Mouse (Mus musculus): ENCODE measurements at regions not wholly inside any gene's neighbourhood (a gene's known extent, or its start where the extent isn't known, plus 50 kb on each side); places are given as distances from the start of the nearest gene placed in this dataset.
"Not testable (repeated sequence)": the region's sequence is repeated elsewhere in the genome, so short reads cannot be mapped to it uniquely, and the experiment has no call there.

- intact Hi-C loops (cut with DNase I) = not testable (repeated sequence)
These were observed 175.2 kb downstream of the Diras2 start for GRCm38 (mm10) chr13:52355921-52356320.

DNA sequence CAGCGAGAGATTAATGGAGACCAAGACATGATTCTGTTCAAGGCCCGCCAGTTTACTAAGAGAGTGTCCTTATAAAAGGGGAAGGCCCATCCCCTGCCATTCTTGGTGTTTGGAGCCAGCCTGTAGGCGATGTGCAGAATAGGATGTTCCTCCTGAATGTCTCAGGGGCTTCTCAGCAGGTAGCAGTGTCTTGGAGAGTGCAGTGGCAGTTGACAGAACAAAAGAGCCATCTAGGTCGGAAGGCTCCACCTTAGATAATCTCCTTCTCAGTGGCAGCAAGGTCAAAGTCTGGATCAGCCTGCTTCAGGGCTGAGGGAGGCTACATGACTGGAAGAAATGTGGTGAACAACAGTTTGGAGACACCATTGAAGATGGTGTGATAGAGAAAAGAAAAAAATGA, 171.7 kb downstream of the Diras2 start:
- intact Hi-C loops (cut with DNase I) = not testable (repeated sequence)

DNA sequence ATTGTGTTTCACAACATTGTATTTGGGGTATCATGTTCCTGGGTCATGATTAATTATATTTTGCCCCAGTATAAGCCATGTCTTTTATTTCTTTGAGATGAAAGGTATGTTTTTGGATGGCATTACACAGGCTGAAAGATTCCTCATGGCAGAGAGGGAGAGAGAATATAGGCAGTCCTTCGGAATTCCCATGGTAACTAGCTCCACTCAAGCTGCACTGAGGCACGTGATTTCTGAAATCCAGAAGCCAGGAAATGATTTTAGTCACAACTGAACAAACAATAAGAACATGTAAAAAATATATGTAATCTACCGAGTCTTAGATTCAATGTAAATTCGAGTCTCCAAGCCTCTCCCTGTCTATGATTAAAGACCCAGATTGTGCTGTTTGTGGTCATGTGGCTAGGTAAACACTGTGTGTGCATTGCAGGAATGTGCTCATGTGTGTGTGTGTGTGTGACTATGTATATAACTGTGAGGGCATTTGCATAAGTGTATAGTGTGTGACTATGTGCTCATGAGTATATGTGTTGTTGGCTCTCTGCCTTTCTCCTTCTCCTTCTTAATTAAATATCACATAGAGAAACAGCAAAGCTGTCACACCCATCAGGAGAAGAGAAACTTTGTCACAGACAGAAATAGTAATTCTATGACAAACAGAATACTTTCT, 169.8 kb downstream of the Diras2 start:
- intact Hi-C loops (cut with DNase I) = no loop called here

GRCm38 (mm10) chr13:52362266-52362665, 168.8 kb downstream of the Diras2 start:
- intact Hi-C loops (cut with DNase I) = no loop called here

GRCm38 (mm10) chr13:52369851-52370250, 161.2 kb downstream of the Diras2 start:
- intact Hi-C loops (cut with DNase I) = no loop called here

DNA sequence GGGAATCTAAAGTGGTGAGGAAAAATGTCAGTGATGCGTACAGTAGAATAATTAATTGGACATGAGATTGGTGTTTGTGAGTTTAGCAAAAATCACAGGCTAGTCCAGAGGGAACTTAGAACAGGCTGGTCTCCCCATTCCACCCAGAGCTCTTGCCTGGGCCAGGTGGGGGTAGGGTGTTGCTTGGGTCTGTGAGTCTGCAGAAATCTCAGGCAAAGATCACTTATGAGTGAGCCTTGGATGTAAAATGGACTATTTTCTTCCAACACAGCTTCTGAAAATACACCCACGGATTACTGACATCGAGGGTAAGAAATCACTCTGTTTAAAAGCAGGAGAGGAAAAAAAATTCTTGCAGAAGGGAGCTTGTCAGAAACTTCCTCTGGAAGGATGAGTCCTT, 159.1 kb downstream of the Diras2 start:
- intact Hi-C loops (cut with DNase I) = no loop called here

- intact Hi-C loops (cut with DNase I) = no loop called here
These were observed 156.3 kb downstream of the Diras2 start for GRCm38 (mm10) chr13:52374781-52375180.

DNA sequence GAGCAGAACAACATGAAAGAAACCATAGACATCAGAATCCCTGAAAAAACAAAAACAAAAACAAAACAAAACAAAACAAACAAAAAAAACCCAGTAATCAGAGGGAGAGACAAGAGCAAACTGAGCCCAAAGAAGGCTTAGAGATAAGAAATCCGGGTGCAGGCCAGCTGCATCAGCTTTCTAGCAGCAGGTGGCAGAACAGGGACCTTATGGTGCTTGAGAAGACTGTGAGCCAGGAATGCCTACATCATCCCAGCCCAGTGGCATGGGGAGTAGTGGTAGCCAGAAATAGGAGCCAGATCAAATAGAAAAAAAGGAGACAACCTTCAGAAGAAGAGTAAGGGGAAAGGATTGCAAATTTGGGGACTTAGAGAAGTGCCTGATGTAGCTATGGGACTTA, 152.8 kb downstream of the Diras2 start:
- intact Hi-C loops (cut with DNase I) = no loop called here

- intact Hi-C loops (cut with DNase I) = no loop called here
These were observed 141.8 kb downstream of the Diras2 start for GRCm38 (mm10) chr13:52389271-52389670.

DNA sequence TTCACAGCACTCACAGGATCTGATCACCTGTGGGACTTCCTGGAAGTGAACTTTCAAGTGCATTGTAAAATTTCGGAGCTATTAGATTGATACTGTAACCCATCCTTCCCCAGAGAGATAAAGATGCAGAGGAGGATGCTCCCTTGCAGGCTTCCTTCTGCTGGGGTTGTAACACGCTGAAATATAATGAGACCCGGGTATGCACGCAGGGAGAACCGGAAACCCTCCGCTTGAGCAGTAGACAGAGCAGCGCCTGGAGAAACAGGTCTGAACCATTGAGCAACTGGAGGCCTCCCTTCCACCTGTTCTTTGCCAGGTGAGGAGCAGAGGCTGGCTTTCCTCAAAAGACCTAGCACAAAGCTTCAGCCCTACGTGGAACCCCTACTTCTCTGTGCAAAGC, 135.3 kb downstream of the Diras2 start:
- intact Hi-C loops (cut with DNase I) = no loop called here

DNA sequence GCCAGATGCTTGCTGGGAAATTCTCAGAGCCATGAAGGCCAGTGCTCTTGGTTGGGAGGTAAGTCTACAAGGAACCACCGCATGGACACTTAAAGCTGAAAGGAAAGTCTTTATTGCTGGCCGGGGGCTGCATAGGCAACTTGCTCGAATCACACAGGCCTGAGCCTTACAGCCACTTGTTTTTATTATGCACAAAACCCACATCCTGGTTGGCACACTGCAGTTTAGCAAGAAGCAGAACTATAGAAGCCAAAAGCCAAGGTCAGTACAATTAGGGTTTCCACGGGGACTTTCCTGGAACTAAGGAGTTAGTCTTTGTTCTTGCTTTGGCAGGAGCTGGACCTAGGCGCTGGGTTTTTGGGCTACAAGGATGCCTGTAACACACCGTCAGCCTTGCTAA, 132.7 kb downstream of the Diras2 start:
- intact Hi-C loops (cut with DNase I) = no loop called here

DNA sequence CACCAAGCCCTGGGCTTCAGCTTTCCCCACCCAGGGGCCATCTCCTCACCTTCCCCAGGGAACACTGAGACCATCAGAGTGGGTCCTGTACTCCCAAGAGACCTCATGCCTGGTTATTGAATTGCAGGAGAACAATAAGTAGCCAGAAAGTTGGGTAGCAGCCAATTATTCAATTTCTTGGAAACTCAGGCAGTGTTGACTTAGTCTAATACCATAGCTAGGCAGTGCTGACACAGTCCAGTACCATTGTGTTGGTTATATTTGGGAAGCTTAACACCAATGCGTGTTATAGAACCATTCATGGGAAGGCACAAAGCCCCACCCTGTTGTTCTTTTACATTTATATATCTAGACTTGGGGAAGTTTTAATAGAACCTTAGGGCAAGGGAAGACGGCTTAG, 131.9 kb downstream of the Diras2 start:
- intact Hi-C loops (cut with DNase I) = no loop called here

DNA sequence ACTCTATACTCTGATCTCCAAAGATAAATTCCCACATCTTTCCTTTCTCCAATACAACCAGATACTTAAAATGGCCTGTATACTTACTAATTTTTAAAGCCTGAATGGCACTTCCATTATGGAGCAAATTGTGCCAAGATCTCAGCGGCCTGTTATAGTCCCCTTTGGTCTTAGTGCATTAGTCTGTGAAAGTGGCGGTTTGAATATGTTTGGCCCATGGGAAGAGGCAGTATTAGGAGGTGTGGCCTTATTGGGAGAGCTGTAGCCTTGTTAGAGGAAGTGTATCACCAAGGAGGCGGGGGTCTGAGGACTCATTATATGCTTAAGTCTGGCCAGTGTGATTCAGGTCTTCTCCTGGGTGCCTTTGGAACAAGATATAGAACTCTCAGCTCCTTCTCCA, 127.3 kb downstream of the Diras2 start:
- intact Hi-C loops (cut with DNase I) = no loop called here

DNA sequence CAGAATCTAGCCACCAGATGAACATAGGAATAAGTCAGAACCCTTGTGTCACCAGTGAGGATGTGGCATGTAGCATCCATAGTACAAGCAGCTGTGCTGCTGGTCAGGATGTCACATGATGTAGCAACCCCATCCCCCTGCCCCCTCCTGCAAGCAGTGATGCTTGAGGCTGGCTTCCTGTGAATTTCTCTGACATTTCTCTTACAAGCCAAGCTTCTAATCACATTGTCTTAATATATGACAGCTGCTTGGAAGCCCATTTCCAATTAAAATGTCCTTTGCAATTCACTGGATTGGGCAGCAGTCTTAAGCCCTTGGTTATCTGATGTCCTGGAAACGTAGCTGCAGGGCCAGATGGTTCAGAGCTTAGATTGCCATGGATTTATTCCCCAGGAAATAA, 114.8 kb downstream of the Diras2 start:
- intact Hi-C loops (cut with DNase I) = no loop called here

GRCm38 (mm10) chr13:52422456-52422855, 108.6 kb downstream of the Diras2 start:
- intact Hi-C loops (cut with DNase I) = no loop called here

DNA sequence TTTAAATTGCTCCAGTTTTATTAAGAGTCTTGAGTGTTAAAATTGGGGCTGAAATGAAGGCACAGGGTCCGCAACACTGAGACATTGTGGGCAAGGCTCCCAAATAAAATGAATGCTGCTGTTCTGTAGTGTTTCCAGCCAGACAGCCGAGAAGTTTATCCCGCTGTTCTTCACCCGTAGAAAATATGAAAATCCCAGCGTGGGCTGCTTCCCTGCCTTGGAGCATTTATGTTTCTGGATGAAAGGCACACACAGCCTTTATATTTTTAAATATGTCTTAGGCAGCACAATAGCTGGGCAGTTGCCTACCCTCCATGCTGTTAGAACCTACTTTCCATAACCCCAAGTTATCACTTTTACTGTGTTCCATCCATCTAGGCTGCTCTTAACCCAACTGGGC, 102.6 kb downstream of the Diras2 start:
- intact Hi-C loops (cut with DNase I) = no loop called here

- intact Hi-C loops (cut with DNase I) = no loop called here
These were observed 94.3 kb downstream of the Diras2 start for GRCm38 (mm10) chr13:52436756-52437155.

DNA sequence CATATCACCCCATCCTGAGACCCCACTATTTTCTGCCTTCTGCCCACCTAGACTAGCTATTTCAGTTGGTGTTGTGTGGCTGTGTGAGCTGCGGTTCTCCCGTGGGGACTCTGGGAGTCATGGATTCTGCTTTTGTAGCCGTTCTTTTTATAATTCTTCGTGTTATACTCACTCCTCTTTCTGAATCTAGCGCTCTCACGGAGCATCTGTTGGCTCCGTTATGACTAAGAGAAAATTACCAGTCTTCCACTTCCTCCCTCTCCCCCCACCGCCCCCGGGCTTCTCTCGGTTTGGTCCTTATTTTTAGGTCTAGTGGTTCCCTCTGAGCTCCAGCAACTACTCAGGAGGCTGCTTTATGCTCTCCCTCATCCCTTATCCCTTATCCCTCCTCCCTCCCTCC, 85.6 kb downstream of the Diras2 start:
- intact Hi-C loops (cut with DNase I) = no loop called here

GRCm38 (mm10) chr13:52448902-52449301, 82.2 kb downstream of the Diras2 start:
- intact Hi-C loops (cut with DNase I) = no loop called here

DNA sequence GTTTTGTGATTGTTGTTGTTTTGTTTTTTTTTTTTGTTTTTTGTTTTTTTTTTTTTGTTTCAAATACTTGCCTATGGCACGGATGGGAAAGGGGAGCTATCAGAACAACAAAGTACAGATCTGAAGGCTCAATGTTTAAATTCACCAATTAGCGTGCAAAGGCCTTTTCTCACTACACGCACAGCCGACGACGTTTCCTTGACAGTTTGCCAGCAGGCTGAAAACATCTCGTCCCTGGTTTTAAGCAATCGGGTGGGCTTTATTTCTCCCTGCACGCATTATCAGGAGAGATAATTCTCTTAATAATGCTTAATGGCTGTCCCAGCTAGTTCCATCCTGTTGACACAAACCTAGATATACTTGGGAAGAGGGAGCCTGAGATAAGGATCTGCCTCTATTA, 79.6 kb downstream of the Diras2 start:
- intact Hi-C loops (cut with DNase I) = no loop called here

- intact Hi-C loops (cut with DNase I) = no loop called here
These were observed 78.8 kb downstream of the Diras2 start for GRCm38 (mm10) chr13:52452291-52452690.

Measured in adrenal gland (tissue).